Mouse (Mus musculus) kidney, postnatal 0 days (tissue): ENCODE results near the gene Ccdc162. TPM values are rescaled to one million over a fixed set of nuclear protein-coding genes. Genes with fewer than 3 reads are reported as not detected.

Source experiments
- ATAC-seq: fragments of 200-750 bp; cut with Nextera tagmentation; replicated peaks from 2 replicates; pipeline ENCODE4 v1.8.0; 2017; ENCODE audit warnings: low read depth, moderate number of reproducible peaks, moderate TSS enrichment, moderate library complexity; ENCODE audit not compliant: low FRiP score
- DNase-seq: peaks from one replicate; pipeline ENCODE4 v3.0.0-alpha.2; 2016; ENCODE audit warnings: low spot score
- H3K27ac ChIP-seq: fragments of 300-500 bp; sonication (generic); 2 replicates; pipeline ENCODE4 v1.5.1; 2014; ENCODE audit warnings: mild to moderate bottlenecking
- H3K27me3 ChIP-seq: fragments of 300-500 bp; sonication (generic); 2 replicates; pipeline ENCODE4 v1.6.1; 2014; ENCODE audit warnings: low read length, mixed read lengths; ENCODE audit not compliant: insufficient read depth
- H3K36me3 ChIP-seq: fragments of 300-500 bp; sonication (generic); 2 replicates; pipeline ENCODE4 v1.6.1; 2014; ENCODE audit warnings: low read length, mixed read lengths; ENCODE audit not compliant: insufficient read depth
- H3K4me1 ChIP-seq: fragments of 300-500 bp; sonication (generic); replicated peaks from 2 replicates; pipeline ENCODE4 v1.6.1; 2014; ENCODE audit warnings: antibody characterized with exemption, low read length, mixed read lengths; ENCODE audit not compliant: insufficient read depth
- H3K4me2 ChIP-seq: fragments of 300-500 bp; sonication (generic); 2 replicates; pipeline ENCODE4 v1.6.1; 2014; ENCODE audit warnings: mild to moderate bottlenecking, low read length, moderate library complexity, mixed read lengths
- H3K4me3 ChIP-seq: fragments of 300-500 bp; sonication (generic); replicated peaks from 2 replicates; pipeline ENCODE4 v1.5.1; 2014; ENCODE audit warnings: low read depth, low read length
- H3K9ac ChIP-seq: fragments of 300-500 bp; sonication (generic); 2 replicates; pipeline ENCODE4 v1.6.1; 2014; ENCODE audit warnings: low read depth, low read length
- H3K9me3 ChIP-seq: fragments of 300-500 bp; sonication (generic); replicated peaks from 2 replicates; pipeline ENCODE4 v1.6.1; 2016; ENCODE audit warnings: low read length, inconsistent platforms, mixed read lengths
- CTCF ChIP-seq: IDR thresholded peaks from 2 replicates; pipeline ENCODE4 v1.5.1; 2016; ENCODE audit warnings: antibody characterized with exemption, low read depth, mild to moderate bottlenecking, moderate library complexity
- WGBS: fragments of 180-500 bp; shearing (Covaris S2); extraction: QIAGEN DNeasy Blood & Tissue Kit; methylation state at CpG from one replicate; pipeline ENCODE4 v1.1.7; 2014; 5-methylcytosine and 5-hydroxymethylcytosine counted together
- polyA plus RNA-seq: library from polyadenylated mRNA; unstranded; fragments of >200 nt; fragmentation: Nextera tagmentation; extraction: Ambion mirVana; gene quantifications from 2 replicates; pipeline ENCODE4 v1.2.1, GENCODE M21; 2015

Gene Ccdc162
- polyA plus RNA-seq, 1 experiment from 2014 or later = 1.0 TPM

GRCm38 (mm10) chr10:41602667-41603066 lies 113.8 kb downstream of the Ccdc162 start:
- Histone ChIP-seq H3K9me3 (no peaks in the 10 kb centered on the region), H3K9ac (no peak overlapping the region), H3K4me2 (no peak overlapping the region), H3K4me1 (no peaks in the 10 kb centered on the region), H3K27me3 (no peaks in the 10 kb centered on the region), H3K27ac (no peak overlapping the region), H3K4me3 (no peak overlapping the region), H3K36me3 (no peaks in the 10 kb centered on the region)
- no peak for DNase-seq
- no peak for ATAC-seq
- whole genome bisulfite sequencing = 96% methylated on average over 1 of the region's 1 CpGs
- TF ChIP-seq CTCF = no peak

- TF ChIP-seq CTCF = no peak
Observed at GRCm38 (mm10) chr10:41601898-41602545, 114.4 kb downstream of the Ccdc162 start.

DNA sequence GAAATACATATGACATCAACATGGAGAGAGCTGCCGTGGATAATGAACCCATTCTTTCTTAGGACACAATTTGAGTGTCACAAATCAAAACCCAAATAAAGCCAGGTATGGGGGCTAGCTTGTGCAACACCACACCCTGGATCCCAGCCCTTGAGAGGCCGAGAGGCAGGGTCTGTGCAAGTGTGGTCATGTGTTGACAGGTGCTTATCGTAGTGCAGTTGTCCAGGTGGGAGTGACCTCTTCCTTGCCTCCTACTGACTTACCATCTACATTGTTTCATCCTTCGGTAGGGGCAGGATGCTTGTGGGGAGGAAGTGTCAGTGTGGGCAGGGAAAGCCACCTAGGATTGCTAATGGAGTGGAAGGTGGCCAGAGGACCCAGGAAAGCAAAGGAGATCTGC lies 115.1 kb downstream of the Ccdc162 start:
- H3K27ac ChIP-seq = no peak overlapping the region
- H3K4me2 ChIP-seq = no peak overlapping the region
- ATAC-seq (no peak), DNase-seq (no peak)
- H3K9ac ChIP-seq = no peak overlapping the region
- H3K4me1 ChIP-seq = no peaks in the 10 kb centered on the region
- no peak overlapping the region for H3K4me3 ChIP-seq
- H3K27me3 ChIP-seq = no peaks in the 10 kb centered on the region
- no peak for TF ChIP-seq CTCF
- H3K36me3 ChIP-seq = no peaks in the 10 kb centered on the region
- 65% methylated on average over 4 of the region's 4 CpGs for WGBS
- H3K9me3 ChIP-seq = no peaks in the 10 kb centered on the region

More at GRCm38 (mm10) chr10:41601898-41602545, 114.4 kb downstream of the Ccdc162 start:
- Histone ChIP-seq H3K4me1 (no peaks in the 10 kb centered on the region), H3K27me3 (no peaks in the 10 kb centered on the region), H3K9ac (no peak overlapping the region), H3K36me3 (no peaks in the 10 kb centered on the region), H3K9me3 (no peaks in the 10 kb centered on the region), H3K4me2 (no peak overlapping the region), H3K27ac (no peak overlapping the region), H3K4me3 (no peak overlapping the region)
- DNase-seq (no peak), ATAC-seq (no peak)
- WGBS = 68% methylated on average over 7 of the region's 7 CpGs

DNA sequence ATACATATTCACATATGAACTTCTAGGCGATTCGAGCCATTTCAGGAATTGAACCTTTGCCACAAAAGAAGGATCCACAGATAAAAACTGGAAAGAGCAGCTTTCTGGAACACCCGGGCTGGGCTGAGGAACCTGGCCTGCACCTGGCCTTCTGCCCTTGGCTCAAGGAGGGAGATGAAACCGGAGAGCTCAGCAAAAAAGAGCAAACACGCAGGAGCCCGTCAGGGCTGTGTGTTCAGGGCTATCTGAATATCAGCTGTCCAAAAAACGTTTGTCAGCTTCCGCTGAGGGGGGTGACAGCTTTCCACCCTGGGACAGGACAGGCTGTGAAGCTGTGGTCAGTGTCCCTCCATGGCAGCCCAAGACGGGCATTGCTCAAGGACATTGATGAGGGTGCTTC lies 117.4 kb downstream of the Ccdc162 start:
- Histone ChIP-seq H3K9ac (no peak overlapping the region), H3K9me3 (no peaks in the 10 kb centered on the region), H3K4me3 (no peak overlapping the region), H3K4me2 (no peak overlapping the region), H3K36me3 (no peaks in the 10 kb centered on the region), H3K27me3 (no peaks in the 10 kb centered on the region), H3K27ac (no peak overlapping the region), H3K4me1 (no peaks in the 10 kb centered on the region)
- no peak for DNase-seq
- ATAC-seq = no peak
- TF ChIP-seq CTCF = no peak
- 53% methylated on average over 9 of the region's 9 CpGs for WGBS

DNA sequence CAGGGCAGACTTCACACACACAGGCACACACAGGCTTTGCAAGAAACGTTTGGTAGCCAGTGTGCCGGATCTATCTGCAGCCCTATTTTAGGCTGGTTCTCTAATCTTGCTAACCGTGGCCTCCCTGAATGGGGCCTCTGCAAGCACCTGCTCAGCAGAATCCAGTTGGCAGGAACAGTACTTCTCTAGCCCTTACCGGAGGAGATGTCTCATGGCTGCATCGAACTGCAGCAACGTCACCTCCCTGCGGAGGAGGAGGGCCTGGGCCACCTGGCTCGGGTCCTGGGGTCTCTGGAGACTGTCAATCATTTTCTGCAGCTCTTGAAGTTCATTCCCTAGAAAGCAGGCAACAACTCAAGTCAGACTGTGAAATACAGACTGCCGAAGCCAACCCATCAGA lies 118.2 kb downstream of the Ccdc162 start:
- no peaks in the 10 kb centered on the region for H3K27me3 ChIP-seq
- no peak for ATAC-seq
- WGBS = 27% methylated on average over 9 of the region's 9 CpGs
- no peak overlapping the region for H3K9ac ChIP-seq
- H3K9me3 ChIP-seq = no peaks in the 10 kb centered on the region
- H3K36me3 ChIP-seq = no peaks in the 10 kb centered on the region
- DNase-seq = no peak
- no peak overlapping the region for H3K4me3 ChIP-seq
- no peaks in the 10 kb centered on the region for H3K4me1 ChIP-seq
- H3K27ac ChIP-seq = no peak overlapping the region
- no peak for TF ChIP-seq CTCF
- no peak overlapping the region for H3K4me2 ChIP-seq

- Histone ChIP-seq H3K36me3 (no peaks in the 10 kb centered on the region), H3K4me2 (no peak overlapping the region), H3K27ac (no peak overlapping the region), H3K9me3 (no peaks in the 10 kb centered on the region), H3K27me3 (no peaks in the 10 kb centered on the region), H3K4me3 (no peak overlapping the region), H3K4me1 (no peaks in the 10 kb centered on the region), H3K9ac (no peak overlapping the region)
- TF ChIP-seq CTCF = no peak
- 51% methylated on average over 3 of the region's 3 CpGs for WGBS
- ATAC-seq = no peak
- DNase-seq = no peak
Observed at GRCm38 (mm10) chr10:41595550-41595949, 120.9 kb downstream of the Ccdc162 start.

DNA sequence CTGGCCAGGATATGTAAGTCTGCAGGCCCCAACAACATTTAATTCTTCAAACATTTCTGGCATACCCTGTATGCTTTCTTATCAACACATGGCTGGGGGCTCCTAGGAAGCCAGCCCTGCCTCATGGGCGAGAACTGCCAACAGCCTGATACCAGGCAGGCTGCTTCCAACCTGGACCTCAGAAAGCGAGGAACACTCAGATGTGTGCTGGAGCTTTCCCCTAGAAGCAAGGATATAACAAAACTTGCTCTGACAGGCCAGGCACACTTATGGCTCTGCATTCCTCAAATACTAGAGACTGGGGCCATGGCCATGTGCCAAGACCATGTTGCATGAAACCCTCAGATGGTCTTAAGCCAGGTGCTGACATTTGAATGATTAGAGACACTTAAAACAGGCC lies 121.5 kb downstream of the Ccdc162 start:
- Histone ChIP-seq H3K9ac (no peak overlapping the region), H3K4me3 (no peak overlapping the region), H3K36me3 (no peaks in the 10 kb centered on the region), H3K9me3 (no peaks in the 10 kb centered on the region), H3K4me2 (no peak overlapping the region), H3K4me1 (no peaks in the 10 kb centered on the region), H3K27me3 (no peaks in the 10 kb centered on the region), H3K27ac (peak overlapping the region; percentile 26; the same call in 1 of the 2 replicates)
- ATAC-seq (no peak), DNase-seq (no peak)
- TF ChIP-seq CTCF = no peak
- WGBS = 67% methylated on average over 2 of the region's 2 CpGs
